Mouse (Mus musculus): ENCODE data around the gene Gm26602. TPM values are rescaled to one million over a fixed set of nuclear protein-coding genes. Genes with fewer than 3 reads are reported as not detected.
"Not testable (repeated sequence)": the region's sequence is repeated elsewhere in the genome, so short reads cannot be mapped to it uniquely, and the experiment has no call there.

Gm26602 gene
- polyA plus RNA-seq, 1 experiment from 2014 or later = 6.7 TPM

DNA sequence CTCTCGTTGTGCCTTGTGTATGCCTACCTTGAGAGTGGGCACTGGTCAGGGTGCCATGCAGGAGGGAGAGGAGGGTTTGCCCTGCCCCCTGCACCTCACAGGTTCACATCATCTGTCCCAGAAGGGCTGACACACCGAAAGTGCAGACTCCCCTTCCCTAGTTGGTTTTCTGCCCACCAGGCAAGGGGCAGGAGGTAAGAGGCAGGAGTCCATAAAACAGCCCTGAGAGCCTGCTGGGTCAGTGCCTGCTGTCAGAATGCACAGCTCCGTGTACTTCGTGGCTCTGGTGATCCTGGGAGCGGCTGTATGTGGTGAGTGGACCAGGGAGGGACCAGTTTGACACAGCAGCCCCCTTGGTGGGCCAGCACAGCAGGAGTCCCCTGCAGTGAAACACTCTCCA lies 20.0 kb upstream of the Gm26602 start, which contains the start of gene Cfd:
Cfd (plus strand) TSS at position 184 of the 400 bp plus-strand sequence.
- Histone ChIP-seq H3K4me3 (ENCODE audit: low read depth, low read length) (no peak within 1 kb of the TSS), H3K4me2 (ENCODE audit: low read depth, severe bottlenecking) (no peak within 1 kb of the TSS), H3K36me3 (ENCODE audit: control insufficient read depth, insufficient read depth, low read length) (0 out of 2 replicates have a peak, but pooled peaks cover 4% of the 10 kb centered on the region), H3K27ac (replicated peaks; ENCODE audit: low read depth, low read length) (no peak within 1 kb of the TSS), H3K9me3 (ENCODE audit: control insufficient read depth, low read length) (no peaks in the 10 kb centered on the region), H3K9ac (ENCODE audit: low read length) (no peak within 1 kb of the TSS), H3K27me3 (ENCODE audit: control insufficient read depth, insufficient read depth, low read length) (no peaks in the 10 kb centered on the region), H3K4me1 (ENCODE audit: control insufficient read depth, insufficient read depth, low read length) (no peaks in the 10 kb centered on the region)
- ATAC-seq (ENCODE audit: insufficient number of reproducible peaks, low FRiP score, low TSS enrichment, low read depth) = no peak
- 36% methylated on average over 5 of the region's 5 CpGs for WGBS
- DNase-seq (ENCODE audit: low spot score) = no peak

DNA sequence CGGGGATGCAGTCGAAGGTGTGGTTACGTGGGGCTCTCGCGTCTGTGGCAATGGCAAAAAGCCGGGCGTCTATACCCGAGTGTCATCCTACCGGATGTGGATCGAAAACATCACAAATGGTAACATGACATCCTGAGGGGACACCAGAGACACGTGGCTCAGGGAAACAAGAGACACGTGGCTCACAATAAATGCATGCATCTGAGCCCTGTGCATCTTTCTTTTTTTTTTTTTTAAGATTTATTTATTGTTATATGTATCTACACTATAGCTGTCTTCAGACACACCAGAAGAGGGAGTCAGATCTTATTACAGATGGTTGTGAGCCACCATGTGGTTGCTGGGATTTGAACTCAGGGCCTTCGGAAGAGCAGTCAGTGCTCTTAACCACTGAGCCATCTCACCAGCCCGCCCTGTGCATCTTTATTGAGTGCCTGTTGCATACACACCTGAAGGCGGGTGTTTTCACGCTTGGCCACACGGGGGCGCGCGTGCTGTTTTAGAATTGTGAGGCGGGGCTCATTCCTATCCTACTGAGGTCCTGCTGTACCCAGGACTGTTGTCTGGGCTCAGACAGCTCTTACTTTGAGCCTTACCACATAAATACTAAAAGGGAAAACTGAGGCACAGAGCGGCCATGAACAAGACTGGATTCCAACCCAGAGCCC lies 18.1 kb upstream of the Gm26602 start:
- H3K27ac ChIP-seq (replicated peaks; ENCODE audit: low read depth, low read length); H3K4me1 ChIP-seq (ENCODE audit: control insufficient read depth, insufficient read depth, low read length); H3K36me3 ChIP-seq (ENCODE audit: control insufficient read depth, insufficient read depth, low read length); H3K27me3 ChIP-seq (ENCODE audit: control insufficient read depth, insufficient read depth, low read length); H3K9ac ChIP-seq (ENCODE audit: low read length); H3K4me2 ChIP-seq (ENCODE audit: low read depth, severe bottlenecking); H3K9me3 ChIP-seq (ENCODE audit: control insufficient read depth, low read length); H3K4me3 ChIP-seq (ENCODE audit: low read depth, low read length): not testable (repeated sequence)
- 43% methylated on average over 22 of the region's 22 CpGs for WGBS
- ATAC-seq (ENCODE audit: insufficient number of reproducible peaks, low FRiP score, low TSS enrichment, low read depth) (0 out of 2 replicates have a peak, but pooled peaks have one; percentile 36), DNase-seq (ENCODE audit: low spot score) (peak; percentile 92)

DNA sequence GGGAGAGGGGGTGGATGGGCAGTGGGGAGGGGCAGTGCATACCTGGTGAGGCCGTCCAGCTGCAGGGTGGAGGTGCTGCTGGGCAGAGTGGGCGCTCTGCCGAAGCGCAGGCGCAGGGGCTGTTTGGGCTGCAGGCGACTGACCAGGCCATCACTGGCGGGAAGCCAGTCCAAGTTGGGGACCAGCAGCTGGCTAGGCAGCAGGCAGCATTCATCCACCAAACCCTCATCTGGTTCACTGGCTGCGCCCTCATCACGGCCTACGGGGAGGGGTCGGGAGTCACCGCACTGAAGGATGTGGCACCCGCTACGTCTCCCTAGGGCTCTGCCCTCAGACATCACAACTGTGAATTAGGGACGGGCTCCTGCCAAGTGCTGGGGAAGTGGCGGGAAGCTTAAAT lies 14.3 kb upstream of the Gm26602 start:
- Histone ChIP-seq H3K36me3 (ENCODE audit: control insufficient read depth, insufficient read depth, low read length) (peaks cover 14% of the 10 kb centered on the region; the same call in 1 of the 2 replicates), H3K4me2 (ENCODE audit: low read depth, severe bottlenecking) (no peak overlapping the region), H3K27ac (replicated peaks; ENCODE audit: low read depth, low read length) (no peak overlapping the region), H3K27me3 (ENCODE audit: control insufficient read depth, insufficient read depth, low read length) (no peaks in the 10 kb centered on the region), H3K9me3 (ENCODE audit: control insufficient read depth, low read length) (no peaks in the 10 kb centered on the region), H3K4me3 (ENCODE audit: low read depth, low read length) (no peak overlapping the region), H3K4me1 (ENCODE audit: control insufficient read depth, insufficient read depth, low read length) (0 out of 2 replicates have a peak, but pooled peaks cover 2% of the 10 kb centered on the region), H3K9ac (ENCODE audit: low read length) (no peak overlapping the region)
- 91% methylated on average over 16 of the region's 16 CpGs for WGBS
- ATAC-seq (ENCODE audit: insufficient number of reproducible peaks, low FRiP score, low TSS enrichment, low read depth) (no peak), DNase-seq (ENCODE audit: low spot score) (no peak)

GRCm38 (mm10) chr10:79896814-79897213 lies 13.8 kb upstream of the Gm26602 start:
- H3K4me2 ChIP-seq (ENCODE audit: low read depth, severe bottlenecking) = no peak overlapping the region
- no peak for ATAC-seq (ENCODE audit: insufficient number of reproducible peaks, low FRiP score, low TSS enrichment, low read depth)
- H3K27ac ChIP-seq (replicated peaks; ENCODE audit: low read depth, low read length) = no peak overlapping the region
- H3K4me1 ChIP-seq (ENCODE audit: control insufficient read depth, insufficient read depth, low read length) = 0 out of 2 replicates have a peak, but pooled peaks cover 2% of the 10 kb centered on the region
- H3K9me3 ChIP-seq (ENCODE audit: control insufficient read depth, low read length) = no peaks in the 10 kb centered on the region
- H3K9ac ChIP-seq (ENCODE audit: low read length) = no peak overlapping the region
- H3K4me3 ChIP-seq (ENCODE audit: low read depth, low read length) = no peak overlapping the region
- no peak for DNase-seq (ENCODE audit: low spot score)
- 87% methylated on average over 13 of the region's 13 CpGs for WGBS
- H3K36me3 ChIP-seq (ENCODE audit: control insufficient read depth, insufficient read depth, low read length) = peaks cover 14% of the 10 kb centered on the region; the same call in 1 of the 2 replicates
- H3K27me3 ChIP-seq (ENCODE audit: control insufficient read depth, insufficient read depth, low read length) = no peaks in the 10 kb centered on the region

DNA sequence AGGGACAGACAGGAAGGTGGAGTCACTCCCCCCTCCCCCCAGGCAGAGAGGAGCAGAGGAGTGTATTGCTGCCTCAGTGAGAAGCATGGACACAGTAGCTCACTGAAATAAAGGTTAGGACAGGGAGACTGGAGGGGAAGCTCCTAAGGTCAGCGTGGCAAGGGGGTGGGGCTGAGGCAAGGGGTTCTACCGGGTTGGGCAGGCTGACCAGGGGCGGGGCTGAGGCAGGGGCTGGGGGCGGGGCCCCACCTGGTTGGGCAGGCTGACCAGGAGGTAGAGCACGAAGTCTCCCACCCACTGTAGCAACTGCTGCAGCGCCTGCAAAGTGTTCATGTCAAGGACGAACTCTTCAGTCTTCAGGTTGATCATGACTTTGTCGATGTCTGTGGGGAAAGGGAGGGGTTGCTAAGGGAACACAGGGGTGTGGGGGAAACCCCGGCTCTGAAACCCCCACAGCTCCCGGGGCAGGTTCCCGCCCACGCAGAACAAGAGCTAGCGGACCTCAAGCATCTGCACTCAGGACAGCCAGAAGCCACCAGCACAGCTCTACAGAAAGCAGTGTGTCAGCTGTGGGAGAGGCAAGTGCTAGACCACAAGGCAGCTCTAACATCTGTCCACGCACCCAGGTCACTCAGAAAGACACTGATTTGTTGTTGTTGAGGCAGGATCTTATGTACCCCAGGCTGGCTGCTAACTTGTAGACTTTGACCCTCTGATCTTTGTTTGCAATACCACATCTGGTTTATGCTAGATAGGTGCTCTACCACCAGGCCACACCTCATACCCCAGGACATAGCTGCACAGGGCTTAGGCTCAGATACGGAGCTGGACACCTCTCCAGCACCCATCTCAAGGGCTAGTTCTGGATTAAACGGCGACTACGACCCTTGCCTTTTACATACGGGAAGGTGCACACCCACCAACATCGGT lies 13.1 kb upstream of the Gm26602 start:
- Histone ChIP-seq H3K27ac (replicated peaks; ENCODE audit: low read depth, low read length) (no peak overlapping the region), H3K36me3 (ENCODE audit: control insufficient read depth, insufficient read depth, low read length) (peaks cover 14% of the 10 kb centered on the region; the same call in 1 of the 2 replicates), H3K4me3 (ENCODE audit: low read depth, low read length) (no peak overlapping the region), H3K27me3 (ENCODE audit: control insufficient read depth, insufficient read depth, low read length) (no peaks in the 10 kb centered on the region), H3K4me1 (ENCODE audit: control insufficient read depth, insufficient read depth, low read length) (0 out of 2 replicates have a peak, but pooled peaks cover 2% of the 10 kb centered on the region), H3K4me2 (ENCODE audit: low read depth, severe bottlenecking) (no peak overlapping the region; the same call in 1 of the 2 replicates), H3K9ac (ENCODE audit: low read length) (no peak overlapping the region), H3K9me3 (ENCODE audit: control insufficient read depth, low read length) (no peaks in the 10 kb centered on the region)
- DNase-seq (ENCODE audit: low spot score) (no peak), ATAC-seq (ENCODE audit: insufficient number of reproducible peaks, low FRiP score, low TSS enrichment, low read depth) (no peak)
- WGBS = 50% methylated on average over 20 of the region's 20 CpGs

- ATAC-seq (ENCODE audit: insufficient number of reproducible peaks, low FRiP score, low TSS enrichment, low read depth) (no peak), DNase-seq (ENCODE audit: low spot score) (no peak)
- no peak overlapping the region for H3K4me3 ChIP-seq (ENCODE audit: low read depth, low read length)
- WGBS = 43% methylated on average over 2 of the region's 2 CpGs
- no peak overlapping the region for H3K4me2 ChIP-seq (ENCODE audit: low read depth, severe bottlenecking)
- H3K9ac ChIP-seq (ENCODE audit: low read length) = no peak overlapping the region
- H3K4me1 ChIP-seq (ENCODE audit: control insufficient read depth, insufficient read depth, low read length) = 0 out of 2 replicates have a peak, but pooled peaks cover 2% of the 10 kb centered on the region
- H3K27me3 ChIP-seq (ENCODE audit: control insufficient read depth, insufficient read depth, low read length) = no peaks in the 10 kb centered on the region
- H3K27ac ChIP-seq (replicated peaks; ENCODE audit: low read depth, low read length) = no peak overlapping the region
- peaks cover 20% of the 10 kb centered on the region; the same call in 1 of the 2 replicates for H3K36me3 ChIP-seq (ENCODE audit: control insufficient read depth, insufficient read depth, low read length)
- no peaks in the 10 kb centered on the region; the same call in 1 of the 2 replicates for H3K9me3 ChIP-seq (ENCODE audit: control insufficient read depth, low read length)
Observed at GRCm38 (mm10) chr10:79900951-79901410, 9.7 kb upstream of the Gm26602 start.

GRCm38 (mm10) chr10:79906712-79907111 lies 3.9 kb upstream of the Gm26602 start:
- Histone ChIP-seq H3K27ac (replicated peaks; ENCODE audit: low read depth, low read length) (no peak overlapping the region), H3K9me3 (ENCODE audit: control insufficient read depth, low read length) (no peaks in the 10 kb centered on the region; the same call in 1 of the 2 replicates), H3K9ac (ENCODE audit: low read length) (no peak overlapping the region), H3K27me3 (ENCODE audit: control insufficient read depth, insufficient read depth, low read length) (no peaks in the 10 kb centered on the region), H3K36me3 (ENCODE audit: control insufficient read depth, insufficient read depth, low read length) (peaks cover 15% of the 10 kb centered on the region; the same call in 1 of the 2 replicates), H3K4me3 (ENCODE audit: low read depth, low read length) (no peak overlapping the region), H3K4me2 (ENCODE audit: low read depth, severe bottlenecking) (no peak overlapping the region), H3K4me1 (ENCODE audit: control insufficient read depth, insufficient read depth, low read length) (no peaks in the 10 kb centered on the region)
- ATAC-seq (ENCODE audit: insufficient number of reproducible peaks, low FRiP score, low TSS enrichment, low read depth) = no peak
- WGBS = 95% methylated on average over 9 of the region's 9 CpGs
- no peak for DNase-seq (ENCODE audit: low spot score)

GRCm38 (mm10) chr10:79907415-79907814 lies 3.2 kb upstream of the Gm26602 start:
- no peak overlapping the region for H3K9ac ChIP-seq (ENCODE audit: low read length)
- no peaks in the 10 kb centered on the region for H3K27me3 ChIP-seq (ENCODE audit: control insufficient read depth, insufficient read depth, low read length)
- WGBS = 95% methylated on average over 10 of the region's 10 CpGs
- no peak overlapping the region for H3K27ac ChIP-seq (replicated peaks; ENCODE audit: low read depth, low read length)
- 0 out of 2 replicates have a peak overlapping the region, but pooled peaks have one; percentile 14 for H3K4me3 ChIP-seq (ENCODE audit: low read depth, low read length)
- DNase-seq (ENCODE audit: low spot score) (no peak), ATAC-seq (ENCODE audit: insufficient number of reproducible peaks, low FRiP score, low TSS enrichment, low read depth) (no peak)
- peaks cover 15% of the 10 kb centered on the region; the same call in 1 of the 2 replicates for H3K36me3 ChIP-seq (ENCODE audit: control insufficient read depth, insufficient read depth, low read length)
- no peaks in the 10 kb centered on the region for H3K4me1 ChIP-seq (ENCODE audit: control insufficient read depth, insufficient read depth, low read length)
- H3K4me2 ChIP-seq (ENCODE audit: low read depth, severe bottlenecking) = no peak overlapping the region
- H3K9me3 ChIP-seq (ENCODE audit: control insufficient read depth, low read length) = no peaks in the 10 kb centered on the region; the same call in 1 of the 2 replicates
